Mouse (Mus musculus): ENCODE measurements at regions not wholly inside any gene's neighbourhood (a gene's known extent, or its start where the extent isn't known, plus 50 kb on each side); places are given as distances from the start of the nearest gene placed in this dataset.
A peak's percentile ranks its signal among the peaks of the same experiment; 100 is the strongest.
"Not testable (repeated sequence)": the region's sequence is repeated elsewhere in the genome, so short reads cannot be mapped to it uniquely, and the experiment has no call there.

GRCm38 (mm10) chr16:49447356-49447755, 251.7 kb upstream of the Ift57 start:
- not testable (repeated sequence) for H3K4me3 ChIP-seq (replicated peaks); H3K4me1 ChIP-seq; H3K27me3 ChIP-seq; ATAC-seq (ENCODE audit: low FRiP score); H3K4me2 ChIP-seq; H3K9ac ChIP-seq; H3K36me3 ChIP-seq (replicated peaks); H3K27ac ChIP-seq; H3K9me3 ChIP-seq
- WGBS: 95% methylated on average over 9 of the region's 9 CpGs

DNA sequence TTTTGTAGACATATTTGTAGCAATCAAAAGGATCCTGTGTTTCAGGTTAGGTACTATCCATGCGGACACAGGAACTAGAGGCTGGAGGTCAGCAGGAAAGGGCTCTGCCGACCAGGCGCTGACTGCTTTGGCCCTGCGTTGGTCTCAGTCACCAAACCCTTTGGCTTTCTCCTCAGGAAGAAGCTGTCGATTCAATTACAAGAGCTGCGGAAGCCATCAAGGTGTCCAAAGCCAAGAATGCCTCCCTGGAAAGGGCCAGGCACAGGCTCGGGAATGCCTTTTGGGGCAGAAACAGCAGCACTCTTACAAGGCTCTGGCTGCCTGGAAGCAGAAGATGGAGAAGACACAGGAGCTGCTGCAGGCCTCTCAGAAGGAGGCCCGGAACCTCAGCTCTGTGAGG, 205.2 kb upstream of the Ift57 start:
- ATAC-seq (ENCODE audit: low FRiP score): no peak
- no peak overlapping the region for H3K4me2 ChIP-seq
- no peak overlapping the region for H3K9ac ChIP-seq
- no peaks in the 10 kb centered on the region for H3K9me3 ChIP-seq
- no peaks in the 10 kb centered on the region for H3K4me1 ChIP-seq
- no peaks in the 10 kb centered on the region for H3K36me3 ChIP-seq (replicated peaks)
- WGBS: 90% methylated on average over 8 of the region's 8 CpGs
- H3K27ac ChIP-seq: no peak overlapping the region
- no peak overlapping the region for H3K4me3 ChIP-seq (replicated peaks)
- H3K27me3 ChIP-seq: no peaks in the 10 kb centered on the region

- no peak overlapping the region for H3K9ac ChIP-seq
- H3K4me2 ChIP-seq: no peak overlapping the region
- ATAC-seq (ENCODE audit: low FRiP score): no peak
- H3K36me3 ChIP-seq (replicated peaks): no peaks in the 10 kb centered on the region
- no peaks in the 10 kb centered on the region for H3K4me1 ChIP-seq
- H3K9me3 ChIP-seq: no peaks in the 10 kb centered on the region
- H3K27me3 ChIP-seq: no peaks in the 10 kb centered on the region
- H3K27ac ChIP-seq: no peak overlapping the region
- H3K4me3 ChIP-seq (replicated peaks): no peak overlapping the region
- 87% methylated on average over 3 of the region's 3 CpGs for WGBS
Observed at GRCm38 (mm10) chr16:49497521-49498010, 201.5 kb upstream of the Ift57 start.

DNA sequence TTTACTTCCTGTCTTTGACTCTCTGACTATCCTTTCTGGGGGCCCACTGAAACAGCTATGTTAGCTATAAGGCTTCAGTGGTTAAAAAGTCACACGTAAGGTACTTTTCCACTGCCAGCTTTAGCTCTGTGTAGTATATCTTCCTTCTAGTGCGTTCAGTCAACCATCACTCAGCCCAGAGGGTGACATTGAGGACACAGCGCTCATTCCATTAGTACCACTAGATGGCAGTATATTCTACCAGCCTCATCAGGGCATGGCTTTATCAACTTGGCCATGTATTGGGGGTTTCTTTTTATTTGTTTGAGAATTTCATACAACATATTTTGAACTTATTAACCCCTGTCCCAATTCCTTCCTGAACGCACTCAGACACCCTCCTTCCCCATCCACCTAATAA, 198.2 kb upstream of the Ift57 start:
- Histone ChIP-seq H3K4me3 (replicated peaks) (no peak overlapping the region), H3K9me3 (no peaks in the 10 kb centered on the region), H3K9ac (no peak overlapping the region), H3K27me3 (no peaks in the 10 kb centered on the region), H3K27ac (no peak overlapping the region), H3K4me2 (no peak overlapping the region), H3K4me1 (no peaks in the 10 kb centered on the region), H3K36me3 (replicated peaks) (no peaks in the 10 kb centered on the region)
- peak; percentile 81 for ATAC-seq (ENCODE audit: low FRiP score)
- 43% methylated on average over 4 of the region's 4 CpGs for WGBS

DNA sequence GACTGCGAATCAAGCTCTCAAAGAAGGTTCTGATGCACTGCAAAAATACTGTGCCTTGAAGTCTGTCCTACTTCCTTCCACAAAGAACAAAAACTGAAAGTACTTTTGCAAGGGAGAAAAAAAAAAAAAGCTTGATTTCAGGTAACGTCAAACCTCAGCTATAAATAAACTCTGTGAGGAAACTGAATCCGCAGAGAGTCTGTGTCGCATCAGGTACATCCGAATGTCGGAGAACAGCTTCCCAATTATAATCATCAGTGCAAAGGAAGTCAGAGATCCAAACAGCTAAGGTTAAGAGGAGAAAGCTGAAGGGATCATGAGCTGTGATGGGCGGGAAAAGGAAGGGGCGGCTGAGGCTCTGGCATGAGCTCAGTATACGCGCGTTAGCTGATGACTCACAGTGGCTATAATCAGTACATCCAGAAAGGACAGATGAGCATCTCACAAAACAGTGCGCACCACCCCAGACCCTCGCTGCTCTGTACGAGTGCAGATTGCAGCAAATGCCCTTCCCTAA, 195.1 kb upstream of the Ift57 start:
- Histone ChIP-seq H3K4me1 (no peaks in the 10 kb centered on the region), H3K9me3 (no peaks in the 10 kb centered on the region), H3K27ac (no peak overlapping the region), H3K4me2 (no peak overlapping the region), H3K9ac (no peak overlapping the region), H3K4me3 (replicated peaks) (no peak overlapping the region), H3K36me3 (replicated peaks) (no peaks in the 10 kb centered on the region), H3K27me3 (no peaks in the 10 kb centered on the region)
- 87% methylated on average over 14 of the region's 14 CpGs for WGBS
- ATAC-seq (ENCODE audit: low FRiP score): no peak

DNA sequence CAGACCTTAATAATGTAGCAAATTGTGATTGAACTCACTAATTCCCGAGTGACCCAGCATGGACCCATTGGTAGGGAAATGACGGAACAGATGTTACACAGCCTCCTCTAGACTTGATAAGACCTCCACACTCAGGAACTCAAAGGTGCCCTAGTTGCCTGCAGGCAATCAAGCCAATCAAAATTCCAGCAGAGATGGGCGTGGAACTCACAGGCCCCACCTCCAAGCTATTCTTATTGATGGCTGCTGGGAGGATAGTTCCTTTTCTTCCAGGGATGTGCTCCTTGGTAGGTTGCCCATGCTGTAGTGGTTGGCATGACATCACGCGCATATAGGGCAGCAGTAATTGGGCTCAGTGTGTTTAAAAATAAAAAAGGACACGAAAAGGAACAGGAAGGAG, 194.4 kb upstream of the Ift57 start:
- no peak for ATAC-seq (ENCODE audit: low FRiP score)

DNA sequence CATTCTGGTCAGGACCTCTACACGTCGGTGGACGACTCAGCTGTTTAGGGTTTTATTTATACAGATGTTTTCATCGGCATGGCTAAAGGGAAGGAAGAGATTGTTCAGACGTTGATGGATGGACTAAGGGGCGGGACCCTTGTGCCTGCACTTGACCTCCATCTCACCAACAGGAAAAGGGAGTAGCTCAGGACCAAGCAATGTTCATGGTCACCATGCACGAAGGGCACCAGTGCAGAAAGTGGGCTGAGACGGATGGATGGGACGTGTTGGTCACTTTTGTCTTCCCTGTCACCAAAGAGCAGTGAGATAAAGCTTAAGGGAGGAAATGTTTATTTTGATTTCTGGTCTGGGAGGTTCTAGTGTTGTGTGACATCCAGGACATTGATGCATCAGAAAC, 193.8 kb upstream of the Ift57 start:
- 85% methylated on average over 9 of the region's 9 CpGs for WGBS
- no peaks in the 10 kb centered on the region for H3K27me3 ChIP-seq
- H3K9ac ChIP-seq: no peak overlapping the region
- no peak overlapping the region for H3K4me3 ChIP-seq (replicated peaks)
- no peaks in the 10 kb centered on the region for H3K9me3 ChIP-seq
- H3K4me1 ChIP-seq: no peaks in the 10 kb centered on the region
- no peak overlapping the region for H3K27ac ChIP-seq
- H3K36me3 ChIP-seq (replicated peaks): no peaks in the 10 kb centered on the region
- H3K4me2 ChIP-seq: no peak overlapping the region
- no peak for ATAC-seq (ENCODE audit: low FRiP score)

More for the DNA sequence above, 194.4 kb upstream of the Ift57 start:
- H3K4me3 ChIP-seq (replicated peaks): no peak overlapping the region
- no peak overlapping the region for H3K4me2 ChIP-seq
- no peak overlapping the region for H3K27ac ChIP-seq
- H3K36me3 ChIP-seq (replicated peaks): no peaks in the 10 kb centered on the region
- no peaks in the 10 kb centered on the region for H3K4me1 ChIP-seq
- no peak overlapping the region for H3K9ac ChIP-seq
- 88% methylated on average over 6 of the region's 6 CpGs for WGBS
- H3K9me3 ChIP-seq: no peaks in the 10 kb centered on the region
- H3K27me3 ChIP-seq: no peaks in the 10 kb centered on the region

GRCm38 (mm10) chr16:49518844-49519243, 180.2 kb upstream of the Ift57 start:
- H3K9me3 ChIP-seq: no peaks in the 10 kb centered on the region
- H3K4me2 ChIP-seq: no peak overlapping the region
- no peaks in the 10 kb centered on the region for H3K36me3 ChIP-seq (replicated peaks)
- ATAC-seq (ENCODE audit: low FRiP score): no peak
- H3K27me3 ChIP-seq: no peaks in the 10 kb centered on the region
- no peak overlapping the region for H3K9ac ChIP-seq
- H3K4me3 ChIP-seq (replicated peaks): no peak overlapping the region
- no peak overlapping the region for H3K27ac ChIP-seq
- 90% methylated on average over 3 of the region's 3 CpGs for WGBS
- H3K4me1 ChIP-seq: no peaks in the 10 kb centered on the region

- H3K27me3 ChIP-seq: no peaks in the 10 kb centered on the region
- H3K27ac ChIP-seq: no peak overlapping the region
- no peaks in the 10 kb centered on the region for H3K36me3 ChIP-seq (replicated peaks)
- no peaks in the 10 kb centered on the region for H3K9me3 ChIP-seq
- WGBS: 56% methylated on average over 3 of the region's 3 CpGs
- H3K9ac ChIP-seq: no peak overlapping the region
- no peak overlapping the region for H3K4me3 ChIP-seq (replicated peaks)
- no peak for ATAC-seq (ENCODE audit: low FRiP score)
- H3K4me2 ChIP-seq: no peak overlapping the region
- H3K4me1 ChIP-seq: no peaks in the 10 kb centered on the region
Observed at GRCm38 (mm10) chr16:49520411-49520810, 178.6 kb upstream of the Ift57 start.

DNA sequence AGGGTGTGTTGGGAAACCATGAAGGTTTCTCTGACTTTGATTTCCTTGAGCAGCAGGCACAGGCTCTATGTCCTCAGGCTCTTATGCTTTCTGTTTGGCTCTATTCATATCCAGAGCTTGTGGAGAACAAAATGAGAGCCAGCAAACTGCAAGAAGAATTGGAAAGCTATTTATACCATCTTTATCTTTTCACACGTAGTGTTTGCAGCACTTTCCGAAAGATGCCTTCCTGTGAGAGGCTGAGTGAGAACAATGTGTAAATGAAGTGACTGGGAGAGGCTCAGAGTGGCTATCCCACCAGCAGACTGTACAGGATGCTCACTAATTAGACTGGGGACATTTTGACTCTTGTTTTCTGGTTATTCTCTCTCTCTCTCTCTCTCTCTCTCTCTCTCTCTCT, 177.3 kb upstream of the Ift57 start:
- Histone ChIP-seq H3K27me3 (no peaks in the 10 kb centered on the region), H3K4me2 (no peak overlapping the region), H3K9me3 (no peaks in the 10 kb centered on the region), H3K9ac (no peak overlapping the region), H3K4me3 (replicated peaks) (no peak overlapping the region), H3K36me3 (replicated peaks) (no peaks in the 10 kb centered on the region), H3K4me1 (no peaks in the 10 kb centered on the region), H3K27ac (no peak overlapping the region)
- WGBS: 73% methylated on average over 2 of the region's 2 CpGs
- no peak for ATAC-seq (ENCODE audit: low FRiP score)

GRCm38 (mm10) chr16:49522576-49522975, 176.5 kb upstream of the Ift57 start:
- no peak overlapping the region for H3K27ac ChIP-seq
- no peaks in the 10 kb centered on the region for H3K4me1 ChIP-seq
- H3K4me3 ChIP-seq (replicated peaks): no peak overlapping the region
- H3K36me3 ChIP-seq (replicated peaks): no peaks in the 10 kb centered on the region
- H3K4me2 ChIP-seq: no peak overlapping the region
- no peak overlapping the region for H3K9ac ChIP-seq
- no peaks in the 10 kb centered on the region for H3K9me3 ChIP-seq
- no peaks in the 10 kb centered on the region for H3K27me3 ChIP-seq
- no peak for ATAC-seq (ENCODE audit: low FRiP score)
- 64% methylated on average over 5 of the region's 5 CpGs for WGBS

DNA sequence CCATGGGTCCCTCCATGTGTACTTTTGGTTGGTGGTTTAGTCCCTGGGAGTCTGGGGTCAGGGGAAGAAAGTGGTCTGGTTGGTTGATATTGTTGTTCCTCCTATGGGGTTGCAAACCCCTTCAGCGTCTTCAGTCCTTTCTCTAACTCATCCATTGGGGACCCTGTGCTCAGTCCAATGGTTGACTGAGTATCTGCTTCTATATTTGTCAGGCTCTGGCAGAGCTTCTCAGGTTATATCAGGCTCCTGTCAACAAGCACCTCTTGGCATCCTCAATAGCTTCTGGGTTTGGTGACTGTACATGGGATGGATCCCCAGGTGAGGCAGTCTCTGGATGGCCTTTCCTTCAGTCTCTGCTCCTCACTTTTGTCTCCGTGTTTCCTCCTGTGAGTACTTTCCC, 170.4 kb upstream of the Ift57 start:
- not testable (repeated sequence) for H3K4me2 ChIP-seq; H3K27me3 ChIP-seq; ATAC-seq (ENCODE audit: low FRiP score); H3K9ac ChIP-seq; H3K4me3 ChIP-seq (replicated peaks); H3K4me1 ChIP-seq; H3K9me3 ChIP-seq; H3K36me3 ChIP-seq (replicated peaks); H3K27ac ChIP-seq
- 92% methylated on average over 2 of the region's 2 CpGs for WGBS

DNA sequence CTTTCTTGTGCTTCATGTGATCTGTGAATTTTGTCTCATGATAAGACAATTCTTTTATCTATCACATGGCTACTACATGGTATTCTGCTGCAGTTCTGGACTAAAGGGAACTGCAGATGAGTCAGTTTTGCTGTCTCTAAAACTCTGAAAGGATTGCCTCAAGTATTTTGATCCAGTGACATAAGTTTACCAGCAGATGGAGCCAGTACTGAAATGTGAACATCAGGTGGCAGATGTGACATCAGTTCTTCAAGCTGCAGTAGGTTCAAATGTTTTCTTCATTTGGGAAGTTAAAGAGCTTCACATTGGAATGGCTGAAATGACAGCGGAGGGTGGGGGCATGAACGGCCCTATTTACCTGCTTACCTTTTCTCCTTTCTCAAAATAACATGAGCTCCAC, 170.0 kb upstream of the Ift57 start:
- Histone ChIP-seq H3K36me3 (replicated peaks) (no peaks in the 10 kb centered on the region), H3K9me3 (no peaks in the 10 kb centered on the region), H3K27me3 (no peaks in the 10 kb centered on the region), H3K9ac (no peak overlapping the region), H3K4me3 (replicated peaks) (no peak overlapping the region), H3K27ac (no peak overlapping the region), H3K4me1 (no peaks in the 10 kb centered on the region), H3K4me2 (no peak overlapping the region)
- ATAC-seq (ENCODE audit: low FRiP score): no peak
- 73% methylated on average over 2 of the region's 2 CpGs for WGBS

All from forebrain, embryonic 12.5 days (tissue).